Mouse (Mus musculus): ENCODE results near the gene Snx11.
"Not testable (repeated sequence)": the region's sequence is repeated elsewhere in the genome, so short reads cannot be mapped to it uniquely, and the experiment has no call there.

Snx11 gene

DNA sequence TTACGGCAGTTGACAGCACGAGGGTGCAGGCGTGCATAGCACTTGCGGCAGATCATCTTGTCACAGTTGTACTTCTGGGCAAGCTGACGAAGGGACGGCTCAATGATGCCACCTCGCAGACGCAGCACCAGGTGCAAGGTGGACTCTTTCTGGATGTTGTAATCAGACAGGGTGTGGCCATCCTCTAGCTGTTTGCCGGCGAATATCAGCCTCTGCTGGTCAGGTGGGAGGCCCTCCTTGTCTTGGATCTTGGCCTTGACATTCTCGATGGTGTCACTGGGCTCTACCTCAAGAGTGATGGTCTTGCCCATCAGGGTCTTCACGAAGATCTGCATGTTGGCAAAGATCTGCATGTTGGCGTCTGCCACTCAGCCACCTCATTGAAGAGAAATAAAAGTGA is 18.1 kb upstream of the Snx11 start:
- no peak for DNase-seq

DNA sequence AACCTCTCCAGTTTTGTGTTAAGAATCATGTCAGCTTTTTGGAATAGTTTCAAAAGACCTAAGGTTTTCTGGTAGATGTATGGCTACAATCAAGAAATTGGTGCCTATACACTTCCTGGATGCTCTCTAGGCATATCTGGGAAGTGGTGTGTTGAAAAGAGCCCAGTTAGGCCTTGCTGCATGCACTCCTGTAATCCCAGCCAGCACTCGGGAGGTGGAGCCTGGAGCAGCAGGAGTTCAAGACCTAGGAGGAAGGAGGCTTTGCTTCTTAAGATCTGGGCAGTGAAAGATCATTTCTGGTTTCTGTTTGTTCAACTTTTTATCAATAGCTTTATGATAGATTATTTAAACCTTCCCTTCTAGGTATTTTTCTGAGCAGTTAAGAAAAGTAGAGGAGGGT is 13.3 kb upstream of the Snx11 start:
- no peak for DNase-seq

DNA sequence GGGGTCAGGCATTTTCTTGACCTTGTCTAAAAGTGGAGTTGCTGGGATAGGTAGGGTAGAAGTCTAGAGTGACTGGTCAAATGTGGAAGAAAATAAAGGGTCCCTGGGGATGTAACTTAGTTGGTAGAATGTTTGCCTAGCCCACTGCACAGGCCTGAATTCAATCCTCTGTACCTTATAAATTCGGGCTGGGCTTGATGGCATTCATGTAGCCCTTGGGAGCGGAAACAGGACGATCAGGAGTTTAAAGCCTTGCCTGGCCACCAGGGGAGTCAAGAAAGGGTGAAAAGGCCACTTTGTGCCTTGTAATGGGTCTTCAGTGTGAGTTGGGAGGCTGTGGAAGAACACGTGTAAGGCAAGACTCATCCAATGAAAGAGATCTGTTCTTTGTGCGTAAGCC is 12.6 kb upstream of the Snx11 start:
- no peak for DNase-seq

DNA sequence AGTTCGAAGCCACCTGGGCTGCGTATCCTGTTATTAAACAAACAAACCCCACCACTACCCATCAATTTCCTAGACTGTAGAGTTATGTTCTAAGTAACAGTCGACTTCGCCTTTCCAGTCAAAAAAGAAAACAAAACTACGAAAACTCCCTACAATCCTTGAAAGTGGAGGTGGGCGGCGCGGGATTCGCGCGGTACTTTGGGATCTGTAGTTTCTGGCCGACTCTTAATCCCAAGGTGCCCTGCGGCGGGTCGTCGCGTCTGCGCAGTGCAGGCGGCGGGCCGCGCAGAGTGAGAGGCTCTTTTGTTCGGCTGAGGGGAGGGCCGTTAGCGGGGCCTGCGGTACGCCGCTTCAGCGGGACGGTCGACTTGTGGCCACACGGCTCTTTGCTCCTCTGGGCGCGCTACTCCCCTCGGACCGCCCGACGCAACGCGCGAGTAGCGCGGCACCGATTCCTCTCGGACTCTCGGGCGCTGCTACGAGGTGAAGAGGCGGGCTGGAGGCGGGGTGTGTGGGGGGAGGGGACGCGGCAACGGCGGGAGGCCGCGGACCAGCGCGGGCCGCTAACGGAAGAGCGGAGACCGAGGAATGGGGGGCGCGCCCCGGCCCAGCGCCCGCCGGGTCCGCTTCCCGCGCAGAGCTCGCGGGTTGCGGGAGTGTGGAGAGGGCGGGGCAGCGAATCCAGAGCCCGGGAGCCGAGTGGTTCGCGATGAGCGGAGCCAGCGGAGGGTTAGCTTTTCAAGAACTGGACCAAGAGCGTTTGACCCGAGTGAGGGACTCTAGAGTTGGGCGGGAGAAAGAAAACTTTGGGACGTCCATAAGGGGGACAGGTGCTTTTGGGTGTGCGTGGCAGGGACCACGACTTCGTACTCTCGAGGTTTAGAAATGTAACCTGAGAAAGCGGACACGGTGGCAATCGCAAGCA is 11.8 kb upstream of the Snx11 start, which contains the start of gene Cbx1:
Cbx1 (plus strand) TSS at position 257 of the 925 bp plus-strand sequence.
- peak; percentile 94 to 95 for DNase-seq

DNA sequence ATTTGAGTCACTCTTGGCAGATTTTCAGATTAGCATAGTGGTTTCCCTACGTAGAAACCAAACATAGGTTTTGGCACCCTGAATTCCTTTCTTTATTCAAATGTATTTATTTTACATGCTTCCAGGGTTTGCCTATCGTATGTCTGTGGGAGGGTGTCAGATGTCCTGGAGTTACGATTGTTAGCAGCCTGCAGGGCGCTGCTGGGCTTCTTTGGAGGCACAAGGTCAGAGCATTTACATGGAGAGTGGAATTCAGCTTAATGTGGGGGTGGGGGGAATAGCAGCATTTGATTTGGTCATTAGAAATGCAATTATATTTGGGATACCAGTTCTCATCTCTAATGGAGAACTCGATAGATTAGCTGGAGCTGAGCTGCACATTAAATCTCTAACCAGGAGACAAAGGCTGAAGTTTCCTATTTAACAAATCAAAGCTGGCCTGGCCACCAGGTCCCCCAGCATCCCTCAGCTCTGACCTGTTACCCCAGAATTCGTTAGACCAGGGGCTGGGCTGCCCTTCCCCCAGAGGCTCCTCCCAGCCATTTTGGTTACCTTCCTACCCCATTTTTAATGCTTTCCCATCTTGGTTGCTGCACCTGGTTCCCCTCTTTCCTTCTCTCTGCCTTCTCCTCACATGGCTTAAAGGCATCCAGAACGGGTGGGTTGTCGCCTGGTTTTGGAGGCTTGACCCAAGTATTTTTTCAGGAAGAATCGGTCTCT is 9.5 kb upstream of the Snx11 start:
- no peak for DNase-seq

DNA sequence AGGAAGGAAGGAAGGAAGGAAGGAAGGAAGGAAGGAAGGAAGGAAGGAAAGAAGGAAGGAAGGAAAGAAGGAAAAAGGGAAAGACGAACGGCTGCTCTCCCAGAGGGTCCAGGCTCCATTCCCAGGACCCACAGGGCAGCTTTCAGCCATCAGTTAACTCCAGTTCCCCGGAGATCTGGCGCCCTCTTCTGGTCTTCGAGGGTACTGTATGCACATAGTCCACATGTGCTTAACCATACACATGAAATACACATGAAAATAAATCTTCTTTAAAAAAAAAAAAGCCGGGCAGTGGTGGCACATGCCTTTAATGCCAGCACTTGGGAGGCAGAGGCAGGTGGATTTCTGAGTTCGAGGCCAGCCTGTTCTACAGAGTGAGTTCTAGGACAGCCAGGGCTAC is 7.5 kb upstream of the Snx11 start:
- peak; percentile 91 to 94 for DNase-seq

DNA sequence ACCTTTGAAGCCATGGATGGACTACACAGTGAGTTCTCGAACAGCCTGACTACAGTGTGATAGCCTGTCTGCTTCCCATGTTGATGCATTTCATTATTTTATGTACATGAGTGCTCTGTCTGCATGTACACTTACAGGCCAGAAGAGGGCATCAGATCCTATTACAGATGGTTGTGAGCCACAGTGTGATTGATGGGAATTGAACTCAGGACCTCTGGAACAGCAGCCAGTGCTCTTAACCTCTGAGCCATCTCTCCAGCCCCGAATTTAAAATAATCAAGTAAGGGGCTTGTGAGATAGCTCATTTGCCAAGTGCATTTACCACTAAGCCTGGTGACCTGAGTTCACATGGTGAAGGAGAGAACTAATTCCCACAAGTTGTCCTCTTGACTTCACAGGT is 4.1 kb upstream of the Snx11 start:
- no peak for DNase-seq

DNA sequence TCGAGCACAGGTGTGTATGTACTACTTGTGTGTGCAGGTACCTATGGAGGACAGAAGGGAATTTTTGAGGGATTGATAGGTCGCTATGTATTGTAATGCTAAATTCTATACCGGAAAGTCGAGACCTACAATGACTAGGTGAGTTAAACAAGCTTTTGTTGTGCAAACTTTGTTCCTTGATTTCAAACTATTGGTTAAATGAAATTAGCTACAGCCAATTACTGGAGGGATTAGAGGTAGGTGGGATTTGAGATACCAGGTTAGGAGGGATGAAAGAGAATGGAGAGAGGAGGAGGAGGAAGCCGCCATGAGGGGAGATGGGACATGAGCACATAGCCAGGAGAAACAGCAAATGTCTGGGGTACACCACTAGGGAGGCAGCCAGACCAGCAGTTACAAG is 2.9 kb upstream of the Snx11 start:
- DNase-seq: no peak

DNA sequence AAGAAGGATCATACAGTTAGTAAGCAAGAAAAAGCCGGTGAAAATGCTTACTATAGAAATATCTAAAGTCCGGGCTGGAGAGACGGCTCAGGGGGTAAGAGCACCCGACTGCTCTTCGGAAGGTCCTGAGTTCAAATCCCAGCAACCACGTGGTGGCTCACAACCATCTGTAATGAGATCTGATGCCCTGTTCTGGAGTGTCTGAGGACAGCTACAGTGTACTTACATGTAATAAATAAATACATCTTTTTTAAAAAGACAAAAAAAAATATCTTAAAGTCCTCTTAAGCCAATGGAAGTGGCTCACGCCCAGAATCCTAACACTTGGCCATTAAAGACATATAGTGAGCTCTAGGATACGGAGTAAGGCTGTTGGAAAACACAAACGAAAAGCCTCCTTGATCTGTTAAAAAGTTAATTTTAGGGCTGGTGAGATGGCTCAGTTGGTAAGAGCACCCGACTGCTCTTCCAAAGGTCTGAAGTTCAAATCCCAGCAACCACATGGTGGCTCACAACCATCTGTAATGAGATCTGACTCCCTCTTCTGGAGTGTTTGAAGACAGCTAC is 785 bp upstream of the Snx11 start:
- not testable (repeated sequence) for DNase-seq

DNA sequence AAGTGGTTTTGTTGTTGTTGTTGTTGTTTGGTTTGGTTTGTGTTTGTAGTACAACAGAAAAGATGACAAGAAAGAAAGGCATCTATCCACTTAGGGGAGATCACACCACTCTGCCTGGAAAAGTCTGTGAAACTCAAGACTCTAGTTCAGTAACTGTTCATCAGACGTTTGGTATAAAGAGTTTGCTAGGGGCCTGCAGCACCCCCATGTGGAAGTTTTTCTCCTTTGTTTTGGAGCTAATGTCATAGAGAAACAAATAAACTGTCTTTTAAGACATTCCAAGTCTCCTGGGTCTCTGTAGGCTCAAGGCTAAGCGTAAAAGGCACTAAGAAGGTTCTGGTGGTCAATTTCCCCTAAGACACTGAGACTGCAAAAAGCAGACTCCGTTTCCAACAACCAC is 1.3 kb downstream of the Snx11 start:
- DNase-seq: no peak

DNA sequence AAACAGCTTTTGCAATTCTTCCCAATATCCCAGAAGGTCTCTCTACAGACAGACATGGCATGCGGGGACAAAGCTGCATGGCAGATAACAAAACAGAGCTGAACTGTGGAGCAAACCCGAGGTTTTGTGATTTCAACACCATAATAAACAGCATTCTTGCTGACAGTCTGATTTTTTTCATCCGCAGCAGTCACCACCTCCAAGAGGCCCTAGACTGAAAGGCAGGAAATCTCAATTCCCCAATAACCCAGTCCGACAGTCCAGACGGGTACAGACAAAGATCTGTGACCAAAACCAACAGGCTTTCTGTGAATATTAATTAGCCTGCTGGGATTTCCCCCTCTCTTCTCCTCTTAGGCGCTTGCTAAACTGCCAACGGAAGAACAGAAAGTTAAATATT is 1.7 kb downstream of the Snx11 start:
- DNase-seq: no peak

DNA sequence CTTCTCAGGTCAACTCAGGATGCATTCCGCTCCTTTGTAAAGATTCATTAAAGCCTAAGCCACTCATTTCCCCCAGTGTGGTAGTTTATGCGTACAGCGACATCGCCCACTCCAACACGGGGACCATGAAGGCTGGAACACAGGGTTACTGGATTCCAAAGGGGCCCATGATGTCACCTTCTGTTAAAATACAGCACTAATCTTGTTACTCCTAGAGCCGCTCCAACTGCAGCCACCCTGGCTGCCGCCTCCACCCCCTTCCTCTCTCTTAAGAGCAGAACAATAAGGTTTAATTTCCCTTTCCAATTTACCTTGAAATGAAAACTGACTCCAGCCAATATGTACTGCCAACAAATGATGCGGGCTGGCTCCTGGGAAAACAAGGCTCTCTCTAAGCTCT is 2.3 kb downstream of the Snx11 start:
- DNase-seq: no peak

DNA sequence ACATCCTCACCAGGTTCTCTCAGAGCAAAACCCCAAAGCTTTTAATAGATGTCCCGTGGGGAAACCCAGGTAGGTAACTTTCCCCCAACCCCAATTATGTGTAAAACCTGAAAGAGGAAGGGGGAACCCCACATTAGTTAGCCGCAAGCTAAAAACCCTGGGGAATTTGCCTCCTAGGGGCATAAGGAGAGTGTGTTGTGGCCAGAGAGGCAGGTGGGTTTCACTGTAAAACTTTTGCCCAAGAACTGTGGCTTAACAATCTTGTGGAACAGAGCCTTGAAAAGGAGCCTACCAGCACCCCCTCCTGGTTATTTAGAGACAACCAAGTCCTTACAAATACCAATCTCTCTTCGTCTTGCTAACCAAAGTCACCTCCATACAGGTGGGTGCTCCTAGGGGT is 2.8 kb downstream of the Snx11 start:
- DNase-seq: no peak

DNA sequence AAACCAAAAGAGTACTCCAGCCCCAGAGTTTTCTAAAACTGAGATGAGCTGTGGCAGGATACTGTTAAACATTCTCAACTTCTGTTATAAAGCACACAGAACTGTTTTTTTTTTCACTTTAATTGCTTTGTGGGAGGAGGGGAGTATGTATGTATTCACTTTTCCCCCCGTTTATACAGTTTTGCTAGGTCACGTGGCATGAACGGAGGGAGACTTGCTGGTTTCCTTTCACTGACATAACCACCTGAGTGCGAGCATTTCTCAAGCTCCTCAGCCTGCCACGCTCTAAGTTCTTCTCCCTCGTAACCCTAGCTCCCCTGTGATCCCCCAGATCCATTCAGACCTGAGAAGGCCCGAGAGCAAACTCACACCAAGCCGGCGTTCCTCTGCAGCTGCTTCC is 4.9 kb downstream of the Snx11 start:
- no peak for DNase-seq

DNA sequence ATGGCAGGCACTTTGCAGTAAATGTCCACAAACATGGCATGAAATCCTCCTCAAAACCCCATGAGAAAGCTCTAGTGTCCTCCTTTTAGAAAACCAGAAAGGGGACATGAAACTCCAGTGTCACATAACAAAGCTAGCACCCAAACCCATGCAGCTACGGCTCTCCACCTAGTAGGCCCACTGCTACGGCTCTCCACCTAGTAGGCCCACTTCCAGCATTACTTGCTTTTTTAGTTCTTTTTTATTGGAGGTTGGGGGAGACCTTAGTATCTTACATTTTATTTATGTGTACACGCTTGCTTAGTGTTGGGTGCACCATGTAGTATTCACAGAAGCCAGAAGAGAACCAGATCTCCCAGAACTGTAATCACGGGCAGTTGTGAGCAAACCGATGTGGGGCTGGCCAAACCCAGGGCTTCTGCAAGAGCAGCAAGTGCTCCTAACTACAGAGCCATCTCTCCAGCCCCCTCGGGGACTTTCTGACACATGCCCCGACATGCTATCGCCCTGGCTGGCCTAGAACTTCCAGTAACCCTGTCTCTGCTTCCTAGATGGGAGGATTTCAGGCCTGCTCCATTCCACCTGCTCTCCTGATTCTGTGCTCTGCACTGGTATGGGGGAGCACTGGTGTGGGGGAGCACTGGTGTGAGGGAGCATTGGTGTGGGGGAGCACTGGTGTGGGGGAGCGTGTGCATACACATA is 5.9 kb downstream of the Snx11 start:
- no peak for DNase-seq

DNA sequence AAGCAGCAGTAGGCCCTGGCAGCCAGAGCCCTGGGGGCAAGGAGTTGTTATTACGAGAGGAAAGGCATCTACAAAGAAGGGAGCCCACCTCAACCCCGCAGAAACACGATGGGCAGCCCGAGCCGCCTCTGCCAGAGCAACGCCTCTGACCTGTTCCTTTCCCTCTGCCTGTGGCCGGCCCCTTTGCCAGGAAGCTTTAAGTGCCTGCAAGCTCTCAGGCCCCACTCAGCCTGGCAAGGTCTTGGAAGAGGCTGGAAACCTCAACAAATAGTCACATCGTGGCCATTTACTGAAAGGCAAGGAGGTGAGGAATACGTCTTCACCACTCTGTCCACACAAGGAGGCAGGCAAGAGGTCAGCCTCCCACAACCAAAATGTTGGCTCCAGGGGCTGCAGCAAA is 9.1 kb downstream of the Snx11 start:
- DNase-seq: no peak

DNA sequence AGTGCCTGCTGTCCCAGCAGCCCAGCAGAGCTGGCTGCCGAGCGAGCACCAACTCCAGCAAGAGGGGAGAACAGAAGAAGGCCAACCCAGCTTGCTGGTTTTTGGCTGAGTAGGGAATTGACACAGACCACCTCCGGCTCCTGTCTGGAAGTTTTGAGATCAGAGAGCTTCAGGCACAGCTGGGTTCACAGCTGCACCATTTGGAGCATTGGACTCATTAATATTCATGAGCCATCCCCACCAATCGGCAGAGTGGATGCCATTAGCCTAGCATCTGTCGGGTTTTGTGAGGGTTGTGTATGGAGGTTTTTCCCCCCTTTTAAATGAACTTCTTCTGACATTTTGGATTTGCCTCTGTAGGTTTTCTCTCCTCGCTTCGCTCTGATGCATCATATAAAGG is 10.3 kb downstream of the Snx11 start:
- peak in 1 of 2 experiments; percentile 52 for DNase-seq

DNA sequence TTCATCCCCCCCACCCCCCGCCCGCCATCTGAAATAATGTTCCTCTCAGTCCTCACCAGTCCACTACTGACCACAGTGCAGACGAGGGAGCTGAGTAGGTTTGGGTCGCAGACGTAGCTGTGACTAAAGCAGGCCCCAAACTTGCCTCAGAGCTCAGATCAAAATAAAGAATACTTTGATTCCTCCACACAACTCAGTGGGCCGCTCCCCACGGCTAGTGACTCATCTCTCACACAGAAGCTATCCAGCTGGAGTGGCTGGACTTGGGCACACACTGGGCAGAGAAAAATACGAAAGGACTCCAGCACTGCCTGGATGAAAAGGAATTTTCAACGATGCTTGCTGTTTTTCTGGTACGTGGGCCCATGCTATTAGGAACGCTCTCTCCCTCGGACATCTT is 10.8 kb downstream of the Snx11 start:
- DNase-seq: no peak

DNA sequence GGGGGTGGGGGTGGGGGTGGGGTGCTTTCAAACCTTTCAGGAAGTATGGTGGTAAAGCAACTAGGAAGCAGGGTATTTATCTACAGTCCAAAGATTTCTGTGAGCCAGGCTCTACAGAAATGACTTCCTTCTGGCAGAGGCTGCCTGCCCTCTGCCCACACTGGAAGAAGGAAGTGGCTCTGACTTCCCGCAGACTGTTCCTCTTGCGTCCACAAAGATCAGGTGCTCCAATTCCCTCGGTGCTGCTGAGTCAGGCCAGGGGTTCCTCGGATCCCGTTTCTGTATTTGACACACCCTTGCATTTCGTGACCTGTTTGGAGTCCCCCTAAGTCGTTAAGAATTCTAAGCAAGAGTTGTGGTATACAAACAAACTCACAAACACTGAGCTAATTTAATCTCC is 11.7 kb downstream of the Snx11 start:
- DNase-seq: no peak

DNA sequence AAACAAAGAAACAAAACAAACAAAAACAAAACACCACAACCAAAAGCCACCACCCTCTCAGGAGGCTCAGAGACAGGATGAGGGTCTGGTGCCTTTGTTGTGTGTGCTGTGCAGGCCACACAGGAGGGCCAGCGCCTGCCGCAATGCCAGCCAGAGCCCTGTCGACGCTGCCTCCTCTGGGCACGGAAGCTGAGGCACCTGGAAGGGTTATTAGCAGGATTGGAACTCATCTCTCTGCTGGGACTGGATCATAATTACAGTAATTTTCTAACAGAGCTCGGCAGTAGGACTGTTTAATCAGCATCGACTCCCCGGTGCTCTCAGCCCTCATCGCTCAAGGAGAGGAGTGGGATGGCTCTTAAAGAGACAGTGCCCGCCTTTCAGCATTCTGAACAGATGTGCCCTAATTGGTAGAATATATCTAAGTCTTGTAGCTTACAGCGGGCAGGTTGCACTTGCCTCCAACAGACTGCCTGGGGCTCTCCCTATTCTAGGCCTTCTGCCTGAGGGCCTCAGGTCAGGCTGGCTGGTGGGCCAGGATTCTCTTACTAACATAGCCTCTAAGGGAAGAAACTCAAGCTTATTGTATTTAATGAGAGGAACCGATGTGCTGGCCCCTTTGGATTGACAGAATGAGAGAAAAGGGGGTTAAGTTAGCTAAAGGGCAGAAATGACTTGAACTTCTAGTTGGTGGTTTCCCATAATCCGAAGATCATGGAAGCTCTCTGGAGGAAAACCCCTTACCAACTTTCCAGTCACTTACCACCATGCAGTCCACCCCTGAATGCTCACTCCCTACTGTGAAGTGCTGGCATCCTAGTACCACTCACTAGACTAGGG is 12.6 kb downstream of the Snx11 start:
- no peak for DNase-seq

DNA sequence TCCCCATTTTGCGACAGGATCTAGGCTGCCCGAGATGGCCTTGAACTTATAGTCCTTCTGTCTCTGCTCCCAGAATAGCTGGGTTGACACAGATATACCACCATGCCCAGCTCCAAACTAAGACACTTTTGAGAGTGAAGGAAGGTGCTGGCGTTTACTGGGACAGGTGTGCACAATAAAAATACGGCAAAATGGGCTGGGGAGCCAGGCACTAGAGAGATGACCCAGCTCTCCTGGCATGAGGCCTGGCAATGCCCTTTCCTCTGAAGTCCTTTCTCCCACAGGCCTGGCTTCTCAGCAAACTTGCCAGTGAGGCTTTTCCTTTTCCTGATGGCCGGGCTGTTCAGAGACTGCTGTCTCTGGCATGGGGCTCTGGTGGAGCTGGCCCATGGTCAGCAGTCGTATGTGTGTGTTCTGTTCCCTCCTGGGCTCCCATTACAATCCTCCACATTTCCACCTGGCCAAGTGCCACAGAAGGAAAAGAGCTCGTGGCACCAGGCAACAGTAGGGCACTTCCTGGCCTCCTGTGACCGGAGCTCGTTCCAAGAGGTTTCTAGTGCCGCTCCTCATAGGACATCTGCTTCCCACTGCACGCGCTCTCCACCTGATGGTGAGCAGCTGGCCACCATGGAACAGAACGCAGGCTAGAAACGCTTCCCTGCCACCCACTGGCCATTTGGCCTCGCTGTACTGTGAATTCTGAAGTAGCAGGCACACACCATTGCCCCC is 14.5 kb downstream of the Snx11 start:
- peak; percentile 95 to 96 for DNase-seq

DNA sequence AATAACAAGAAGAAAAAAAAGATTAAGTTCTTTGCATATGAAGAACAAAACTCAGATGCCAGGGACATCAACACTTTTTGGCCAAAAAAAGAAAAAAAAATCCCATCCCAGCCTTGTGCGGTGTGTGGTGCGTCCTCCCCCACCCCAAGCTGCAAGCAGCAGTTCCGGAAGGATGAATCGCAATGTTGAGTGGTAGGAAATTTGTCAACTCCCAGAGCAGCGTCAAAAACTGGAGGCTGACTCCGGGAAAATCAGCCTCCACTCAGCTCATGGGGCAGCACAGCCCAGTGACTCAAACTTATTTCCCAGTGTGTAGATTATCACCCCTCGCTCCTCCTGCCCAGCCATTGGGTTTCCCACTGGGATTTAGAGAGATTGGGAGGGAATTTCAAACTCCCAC is 15.4 kb downstream of the Snx11 start:
- no peak for DNase-seq
